Comparison of ENCODE assay signal across 15 mouse cellular contexts in genomic region chr2:8112361-8113073, GRCm38 (mm10).
DNase-seq lines count a peak whose midpoint lies in the region; ATAC-seq and TF ChIP-seq lines count a peak whose summit lies in the region.
"Had no signal": no experiment of that assay in that cellular context is flagged by ENCODE, and none has a peak within 500 bp of the region (broad histone marks: within the 10 kb centered on the region; RNA-seq: fewer than 3 reads in every experiment).

No protein-coding gene starts in this region.

- H3K9me3 ChIP-seq in embryonic facial prominence, embryonic 14.5 days (ENCODE audit: control insufficient read depth, low read length): no peaks in the 10 kb centered on the region
- H3K9me3 ChIP-seq in embryonic facial prominence, embryonic 10.5 days: no peaks in the 10 kb centered on the region
- H3K9me3 ChIP-seq in kidney, postnatal 0 days (replicated peaks; ENCODE audit: low read length): no peaks in the 10 kb centered on the region
- H3K9me3 ChIP-seq in forebrain, embryonic 15.5 days: no peaks in the 10 kb centered on the region
- H3K9me3 ChIP-seq: embryonic facial prominence, embryonic 13.5 days; midbrain, embryonic 13.5 days; neural tube, embryonic 15.5 days had no signal

- no peaks in the 10 kb centered on the region for H3K36me3 ChIP-seq in embryonic facial prominence, embryonic 14.5 days (ENCODE audit: control insufficient read depth, insufficient read depth, low read length)
- H3K36me3 ChIP-seq in embryonic facial prominence, embryonic 10.5 days (replicated peaks): no peaks in the 10 kb centered on the region
- H3K36me3 ChIP-seq in kidney, postnatal 0 days (ENCODE audit: insufficient read depth, low read length): no peaks in the 10 kb centered on the region
- H3K36me3 ChIP-seq in forebrain, embryonic 15.5 days: no peaks in the 10 kb centered on the region
- H3K36me3 ChIP-seq: embryonic facial prominence, embryonic 13.5 days; midbrain, embryonic 13.5 days; neural tube, embryonic 15.5 days had no signal

- no peak overlapping the region for H3K27ac ChIP-seq in embryonic facial prominence, embryonic 14.5 days (replicated peaks; ENCODE audit: low read depth, low read length)
- no peak overlapping the region for H3K27ac ChIP-seq in embryonic facial prominence, embryonic 10.5 days (replicated peaks)
- H3K27ac ChIP-seq in kidney, postnatal 0 days: no peak overlapping the region
- H3K27ac ChIP-seq in forebrain, embryonic 15.5 days (replicated peaks): peak overlapping the region; percentile 56
- H3K27ac ChIP-seq: embryonic facial prominence, embryonic 13.5 days; gastrocnemius, adult 2 months; midbrain, embryonic 13.5 days; neural tube, embryonic 15.5 days had no signal

- H3K4me2 ChIP-seq in embryonic facial prominence, embryonic 14.5 days (ENCODE audit: low read depth, low read length): no peak overlapping the region
- no peak overlapping the region for H3K4me2 ChIP-seq in kidney, postnatal 0 days (ENCODE audit: low read length)
- no peak overlapping the region for H3K4me2 ChIP-seq in forebrain, embryonic 15.5 days (replicated peaks)
- H3K4me2 ChIP-seq: embryonic facial prominence, embryonic 13.5 days; midbrain, embryonic 13.5 days; neural tube, embryonic 15.5 days had no signal

- no peak for ATAC-seq in embryonic facial prominence, embryonic 14.5 days (ENCODE audit: low read depth)
- peak; percentile 72; the same call in 1 of the 2 replicates for ATAC-seq in kidney, postnatal 0 days (replicated peaks; ENCODE audit: low FRiP score, low read depth)
- peak; percentile 43 for ATAC-seq in forebrain, embryonic 15.5 days (replicated peaks)
- ATAC-seq in frontal cortex, adult (ENCODE audit: low TSS enrichment): no peak
- ATAC-seq: midbrain, embryonic 13.5 days had no signal

- no peak overlapping the region for H3K4me3 ChIP-seq in embryonic facial prominence, embryonic 14.5 days (ENCODE audit: low read depth, low read length)
- H3K4me3 ChIP-seq in embryonic facial prominence, embryonic 10.5 days: no peak overlapping the region
- H3K4me3 ChIP-seq in kidney, postnatal 0 days (replicated peaks; ENCODE audit: low read depth, low read length): no peak overlapping the region
- H3K4me3 ChIP-seq in forebrain, embryonic 15.5 days: no peak overlapping the region
- H3K4me3 ChIP-seq: embryonic facial prominence, embryonic 13.5 days; gastrocnemius, adult 2 months; midbrain, embryonic 13.5 days; neural tube, embryonic 15.5 days had no signal

- H3K4me1 ChIP-seq in embryonic facial prominence, embryonic 14.5 days (ENCODE audit: control insufficient read depth, insufficient read depth, low read length): no peaks in the 10 kb centered on the region
- H3K4me1 ChIP-seq in embryonic facial prominence, embryonic 10.5 days: no peaks in the 10 kb centered on the region
- no peaks in the 10 kb centered on the region for H3K4me1 ChIP-seq in kidney, postnatal 0 days (replicated peaks; ENCODE audit: insufficient read depth, low read length)
- no peaks in the 10 kb centered on the region for H3K4me1 ChIP-seq in forebrain, embryonic 15.5 days
- H3K4me1 ChIP-seq: embryonic facial prominence, embryonic 13.5 days; midbrain, embryonic 13.5 days; neural tube, embryonic 15.5 days had no signal

- 60% methylated on average over 1 of the region's 1 CpGs for WGBS in embryonic facial prominence, embryonic 14.5 days
- WGBS in embryonic facial prominence, embryonic 10.5 days: 90% methylated on average over 1 of the region's 1 CpGs
- 31% methylated on average over 1 of the region's 1 CpGs for WGBS in kidney, postnatal 0 days
- 51% methylated on average over 1 of the region's 1 CpGs for WGBS in forebrain, embryonic 15.5 days

- peak; percentile 9 for DNase-seq in embryonic facial prominence, embryonic 14.5 days (ENCODE audit: low spot score)
- DNase-seq in embryonic facial prominence, embryonic 10.5 days (ENCODE audit: low spot score): no peak
- peak; percentile 89 for DNase-seq in kidney, postnatal 0 days (ENCODE audit: low spot score)
- no peak for DNase-seq in kidney, adult 9 months
- DNase-seq in layer of hippocampus, postnatal 14 days (ENCODE audit: low spot score in 2 of 2): peak; percentile 26 to 39
- DNase-seq in right cerebral cortex, postnatal 14 days: no peak
- DNase-seq: B cell, adult 2 months; cerebellum, adult 11 months; gastrocnemius, adult 2 months; lung, postnatal 10 days had no signal

- TF ChIP-seq CTCF in kidney, postnatal 0 days (IDR thresholded peaks at IDR 0.05; ENCODE audit: low read depth): no peak

- no peak overlapping the region for H3K9ac ChIP-seq in embryonic facial prominence, embryonic 14.5 days (ENCODE audit: low read depth, low read length)
- no peak overlapping the region for H3K9ac ChIP-seq in kidney, postnatal 0 days (ENCODE audit: low read depth, low read length)
- H3K9ac ChIP-seq in forebrain, embryonic 15.5 days (replicated peaks): no peak overlapping the region
- H3K9ac ChIP-seq: embryonic facial prominence, embryonic 13.5 days; midbrain, embryonic 13.5 days; neural tube, embryonic 15.5 days had no signal

- no peaks in the 10 kb centered on the region for H3K27me3 ChIP-seq in embryonic facial prominence, embryonic 14.5 days (replicated peaks; ENCODE audit: control insufficient read depth, insufficient read depth, low read length)
- no peaks in the 10 kb centered on the region for H3K27me3 ChIP-seq in embryonic facial prominence, embryonic 10.5 days (replicated peaks; ENCODE audit: low read depth, poor library complexity, severe bottlenecking)
- no peaks in the 10 kb centered on the region for H3K27me3 ChIP-seq in kidney, postnatal 0 days (ENCODE audit: insufficient read depth, low read length)
- H3K27me3 ChIP-seq in forebrain, embryonic 15.5 days: no peaks in the 10 kb centered on the region
- H3K27me3 ChIP-seq: embryonic facial prominence, embryonic 13.5 days; midbrain, embryonic 13.5 days; neural tube, embryonic 15.5 days had no signal

Comparison
In these comparisons a context has a peak if more than half of its experiments do, and no peak if none do; other contexts are left out.
1. DNase-seq: peak in embryonic facial prominence, embryonic 14.5 days (single experiment), kidney, postnatal 0 days (single experiment) and layer of hippocampus, postnatal 14 days (2 of 2); none in embryonic facial prominence, embryonic 10.5 days (single experiment), kidney, adult 9 months (single experiment) and right cerebral cortex, postnatal 14 days (single experiment).
2. ATAC-seq: peak in kidney, postnatal 0 days (single experiment) and forebrain, embryonic 15.5 days (single experiment); none in embryonic facial prominence, embryonic 14.5 days (single experiment) and frontal cortex, adult (single experiment).